Mouse (Mus musculus) forebrain, postnatal 0 days (tissue): ENCODE measurements around the gene Sh3bp4. TPM values are rescaled to one million over a fixed set of nuclear protein-coding genes. Genes with fewer than 3 reads are reported as not detected.

ENCODE experiments used
- ATAC-seq: fragments of 200-750 bp; cut with Nextera tagmentation; 2 replicates; pipeline ENCODE4 v1.8.0; 2017; ENCODE audit warnings: mild to moderate bottlenecking, moderate library complexity
- DNase-seq: peaks from one replicate; pipeline ENCODE4 v3.0.0-alpha.2; 2015
- H3K27ac ChIP-seq: fragments of 300-500 bp; sonication (generic); 2 replicates; pipeline ENCODE4 v1.5.1; 2014; ENCODE audit warnings: low read depth, mild to moderate bottlenecking, antibody characterized with exemption, low read length, moderate library complexity, mixed read lengths
- H3K27me3 ChIP-seq: fragments of 300-500 bp; sonication (generic); 2 replicates; pipeline ENCODE4 v1.6.1; 2014; ENCODE audit warnings: mild to moderate bottlenecking, low read length, mixed read lengths; ENCODE audit not compliant: insufficient read depth
- H3K36me3 ChIP-seq: fragments of 300-500 bp; sonication (generic); 2 replicates; pipeline ENCODE4 v1.6.1; 2014; ENCODE audit warnings: mild to moderate bottlenecking, moderate library complexity; ENCODE audit not compliant: insufficient read depth
- H3K4me1 ChIP-seq: fragments of 300-500 bp; sonication (generic); 2 replicates; pipeline ENCODE4 v1.6.1; 2014; ENCODE audit warnings: antibody characterized with exemption; ENCODE audit not compliant: insufficient read depth
- H3K4me2 ChIP-seq: fragments of 300-500 bp; sonication (generic); 2 replicates; pipeline ENCODE4 v1.6.1; 2014; ENCODE audit warnings: low read depth, mild to moderate bottlenecking, moderate library complexity
- H3K4me3 ChIP-seq: fragments of 300-500 bp; sonication (generic); 2 replicates; pipeline ENCODE4 v1.5.1; 2014; ENCODE audit warnings: low read depth, low read length, mixed read lengths
- H3K9ac ChIP-seq: fragments of 300-500 bp; sonication (generic); 2 replicates; pipeline ENCODE4 v1.6.1; 2014; ENCODE audit warnings: mild to moderate bottlenecking
- H3K9me3 ChIP-seq: fragments of 300-500 bp; sonication (generic); 2 replicates; pipeline ENCODE4 v1.6.1; 2016; ENCODE audit warnings: low read length
- CTCF ChIP-seq: sonication (generic); IDR thresholded peaks from 2 replicates; pipeline ENCODE4 v1.5.1; 2016; ENCODE audit warnings: antibody characterized with exemption, control low read depth, low read depth
- WGBS: fragments of 180-500 bp; shearing (Covaris S2); extraction: QIAGEN DNeasy Blood & Tissue Kit; methylation state at CpG from one replicate; pipeline ENCODE4 v1.1.7; 2014; 5-methylcytosine and 5-hydroxymethylcytosine counted together
- polyA plus RNA-seq: library from polyadenylated mRNA; unstranded; fragments of >200 nt; fragmentation: Nextera tagmentation; extraction: Ambion mirVana; gene quantifications from 2 replicates; pipeline ENCODE4 v1.2.1, GENCODE M21; 2015
- total RNA-seq: library from RNA; depleted of rRNA; stranded (reverse); fragments of >200 nt; gene quantifications from 2 replicates; pipeline ENCODE4 v1.2.3, GENCODE M21; 2014

The Sh3bp4 gene
- total and polyA plus RNA-seq, 2 experiments from 2014 or later: 18.9 to 29.0 TPM

DNA sequence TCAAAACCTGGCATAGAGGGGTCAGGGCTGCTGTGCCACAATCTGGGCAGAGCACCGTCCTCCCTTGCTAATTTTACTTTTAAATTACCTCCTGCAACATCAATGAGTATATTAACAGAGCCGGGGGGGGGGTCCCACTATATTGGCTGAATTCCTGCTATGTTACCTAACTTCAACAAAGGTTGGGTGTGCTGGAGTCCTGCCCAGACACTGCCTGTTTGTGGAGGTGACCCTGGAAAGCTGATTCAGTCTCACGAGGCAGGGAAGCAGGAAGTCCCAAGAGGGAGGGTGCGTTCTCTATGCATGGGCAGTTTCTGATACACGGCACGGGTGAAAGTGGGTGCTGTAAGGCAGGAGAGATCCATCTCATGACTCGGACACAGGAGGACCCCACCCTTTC is 82.4 kb downstream of the Sh3bp4 start:
- 45% methylated on average over 7 of the region's 7 CpGs for WGBS
- no peak overlapping the region for H3K9ac ChIP-seq
- no peak overlapping the region for H3K4me2 ChIP-seq
- H3K27me3 ChIP-seq: no peaks in the 10 kb centered on the region
- no peak overlapping the region for H3K4me3 ChIP-seq
- TF ChIP-seq CTCF: no peak
- ATAC-seq: no peak
- DNase-seq: no peak
- H3K36me3 ChIP-seq: peaks cover 8% of the 10 kb centered on the region
- H3K4me1 ChIP-seq: no peaks in the 10 kb centered on the region
- no peak overlapping the region for H3K27ac ChIP-seq
- no peaks in the 10 kb centered on the region for H3K9me3 ChIP-seq

DNA sequence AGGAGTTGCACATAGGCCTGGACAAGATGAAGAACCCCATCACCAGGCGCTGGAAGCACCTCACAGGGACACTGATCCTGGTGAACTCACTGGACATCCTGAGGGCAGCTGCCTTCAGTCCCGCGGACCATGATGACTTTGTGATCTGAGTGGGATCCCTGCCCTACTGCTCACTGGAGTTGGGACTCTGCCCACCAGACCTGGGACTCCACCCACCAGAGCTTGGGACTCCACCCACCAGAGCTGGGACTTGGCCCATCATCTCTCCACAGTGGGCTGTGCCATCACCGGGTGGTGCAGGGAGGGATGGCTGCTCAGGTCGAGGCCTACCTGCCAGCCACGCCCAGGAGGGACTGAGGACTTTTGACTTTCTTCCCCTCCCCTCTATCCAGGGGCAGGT is 83.0 kb downstream of the Sh3bp4 start:
- ATAC-seq (no peak), DNase-seq (no peak)
- no peaks in the 10 kb centered on the region for H3K9me3 ChIP-seq
- TF ChIP-seq CTCF: no peak
- no peaks in the 10 kb centered on the region for H3K4me1 ChIP-seq
- no peak overlapping the region for H3K27ac ChIP-seq
- H3K9ac ChIP-seq: no peak overlapping the region
- 93% methylated on average over 6 of the region's 6 CpGs for WGBS
- no peaks in the 10 kb centered on the region for H3K27me3 ChIP-seq
- no peak overlapping the region for H3K4me2 ChIP-seq
- peaks cover 8% of the 10 kb centered on the region for H3K36me3 ChIP-seq
- no peak overlapping the region for H3K4me3 ChIP-seq

GRCm38 (mm10) chr1:89163483-89163882 is 93.3 kb downstream of the Sh3bp4 start:
- no peaks in the 10 kb centered on the region for H3K27me3 ChIP-seq
- no peak overlapping the region for H3K27ac ChIP-seq
- H3K9ac ChIP-seq: no peak overlapping the region
- H3K4me1 ChIP-seq: no peaks in the 10 kb centered on the region
- H3K36me3 ChIP-seq: no peaks in the 10 kb centered on the region
- H3K9me3 ChIP-seq: no peaks in the 10 kb centered on the region
- no peak for DNase-seq
- WGBS: 87% methylated on average over 6 of the region's 6 CpGs
- no peak for TF ChIP-seq CTCF
- no peak for ATAC-seq
- no peak overlapping the region for H3K4me3 ChIP-seq
- H3K4me2 ChIP-seq: no peak overlapping the region

GRCm38 (mm10) chr1:89164281-89164680 is 94.1 kb downstream of the Sh3bp4 start:
- no peak for ATAC-seq
- 85% methylated on average over 5 of the region's 5 CpGs for WGBS
- no peaks in the 10 kb centered on the region for H3K27me3 ChIP-seq
- no peak overlapping the region for H3K4me3 ChIP-seq
- H3K36me3 ChIP-seq: no peaks in the 10 kb centered on the region
- no peak for DNase-seq
- H3K4me1 ChIP-seq: no peaks in the 10 kb centered on the region
- no peak for TF ChIP-seq CTCF
- no peak overlapping the region for H3K4me2 ChIP-seq
- no peak overlapping the region for H3K27ac ChIP-seq
- no peaks in the 10 kb centered on the region for H3K9me3 ChIP-seq
- H3K9ac ChIP-seq: no peak overlapping the region

DNA sequence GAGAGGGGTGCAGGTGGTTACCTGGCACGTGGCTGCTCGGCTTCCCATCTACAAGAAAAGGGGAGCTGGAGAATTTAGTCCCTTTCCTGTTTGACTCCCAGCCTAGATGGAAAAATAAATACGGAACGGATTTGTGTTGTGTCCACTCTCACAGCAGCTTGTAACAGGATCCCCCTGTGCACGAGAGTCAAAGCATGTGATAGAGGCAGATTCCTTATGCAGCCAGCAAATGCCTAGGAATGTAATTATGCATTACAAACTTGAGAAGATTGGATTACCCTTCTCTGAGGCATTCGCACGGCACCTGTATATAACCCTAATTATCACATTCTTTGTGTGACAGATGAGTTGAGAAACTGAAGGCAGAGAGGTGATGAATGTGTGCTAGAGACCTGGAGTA is 94.5 kb downstream of the Sh3bp4 start:
- ATAC-seq: no peak; the same call in 1 of the 2 replicates
- 42% methylated on average over 7 of the region's 7 CpGs for WGBS
- Histone ChIP-seq H3K4me2 (no peak overlapping the region), H3K27ac (no peak overlapping the region), H3K4me1 (no peaks in the 10 kb centered on the region), H3K4me3 (no peak overlapping the region), H3K9ac (no peak overlapping the region), H3K27me3 (no peaks in the 10 kb centered on the region), H3K36me3 (no peaks in the 10 kb centered on the region), H3K9me3 (no peaks in the 10 kb centered on the region)
- peak; percentile 11 for DNase-seq
- TF ChIP-seq CTCF: no peak

DNA sequence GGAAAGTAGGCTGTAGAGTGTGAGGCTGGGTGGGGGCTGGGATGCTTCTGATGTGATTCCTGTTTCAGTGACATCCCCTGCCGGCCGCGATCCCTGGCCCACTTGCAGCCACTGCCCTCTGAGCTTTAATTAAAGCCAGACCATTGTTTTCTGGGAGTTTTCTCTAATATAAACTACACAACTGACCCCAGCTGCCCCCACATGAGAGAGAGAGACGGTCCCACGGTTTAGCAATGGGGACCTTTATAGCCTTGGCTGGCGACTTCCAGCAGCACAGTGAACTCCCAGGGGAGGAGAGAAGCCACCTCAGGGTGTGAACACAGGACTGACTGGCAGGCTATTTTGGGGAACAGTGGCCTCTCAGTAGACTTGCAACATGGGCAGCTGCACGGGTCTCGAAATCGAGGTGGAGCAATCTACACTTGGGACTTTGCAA is 96.6 kb downstream of the Sh3bp4 start:
- Histone ChIP-seq H3K4me2 (no peak overlapping the region), H3K9ac (no peak overlapping the region), H3K4me1 (no peaks in the 10 kb centered on the region), H3K27me3 (no peaks in the 10 kb centered on the region), H3K36me3 (no peaks in the 10 kb centered on the region), H3K27ac (no peak overlapping the region), H3K4me3 (no peak overlapping the region), H3K9me3 (no peaks in the 10 kb centered on the region)
- DNase-seq (no peak), ATAC-seq (no peak)
- no peak for TF ChIP-seq CTCF
- WGBS: 70% methylated on average over 9 of the region's 9 CpGs

- peak; percentile 20 for DNase-seq
- no peak overlapping the region for H3K4me2 ChIP-seq
- ATAC-seq: peak; percentile 55
Observed at GRCm38 (mm10) chr1:89171275-89171767, 101.1 kb downstream of the Sh3bp4 start.

More at GRCm38 (mm10) chr1:89171275-89171767, 101.1 kb downstream of the Sh3bp4 start:
- Histone ChIP-seq H3K9ac (no peak overlapping the region), H3K27ac (no peak overlapping the region), H3K4me3 (no peak overlapping the region), H3K36me3 (no peaks in the 10 kb centered on the region), H3K9me3 (no peaks in the 10 kb centered on the region), H3K4me1 (no peaks in the 10 kb centered on the region), H3K27me3 (no peaks in the 10 kb centered on the region)
- no peak for TF ChIP-seq CTCF
- WGBS: 54% methylated on average over 8 of the region's 8 CpGs
